Mouse (Mus musculus) liver, embryonic 16.5 days (tissue): Measurements from ENCODE around the gene Barhl1. TPM values are rescaled to one million over a fixed set of nuclear protein-coding genes. Genes with fewer than 3 reads are reported as not detected.

Experiments
- ATAC-seq: fragments of 200-750 bp; cut with Nextera tagmentation; 2 replicates; pipeline ENCODE4 v1.8.0; 2017; ENCODE audit warnings: low read depth, mild to moderate bottlenecking, moderate number of reproducible peaks, moderate library complexity
- H3K27ac ChIP-seq: fragments of 300-500 bp; sonication (generic); 2 replicates; pipeline ENCODE4 v1.5.1; 2014; ENCODE audit warnings: mild to moderate bottlenecking, low read length
- H3K27me3 ChIP-seq: fragments of 300-500 bp; sonication (generic); 2 replicates; pipeline ENCODE4 v1.6.1; 2014; ENCODE audit warnings: low read depth, low read length, mixed read lengths; ENCODE audit not compliant: control insufficient read depth, insufficient read depth
- H3K36me3 ChIP-seq: fragments of 300-500 bp; sonication (generic); 2 replicates; pipeline ENCODE4 v1.6.1; 2014; ENCODE audit warnings: mild to moderate bottlenecking; ENCODE audit not compliant: control insufficient read depth, insufficient read depth
- H3K4me1 ChIP-seq: fragments of 300-500 bp; sonication (generic); 2 replicates; pipeline ENCODE4 v1.6.1; 2014; ENCODE audit warnings: low read depth, low read length, mixed read lengths; ENCODE audit not compliant: control insufficient read depth
- H3K4me2 ChIP-seq: fragments of 300-500 bp; sonication (generic); 2 replicates; pipeline ENCODE4 v1.6.1; 2014; ENCODE audit warnings: low read depth, low read length, mixed read lengths
- H3K4me3 ChIP-seq: fragments of 300-500 bp; sonication (generic); 2 replicates; pipeline ENCODE4 v1.5.1; 2014; ENCODE audit warnings: low read depth, mild to moderate bottlenecking, low read length
- H3K9ac ChIP-seq: fragments of 300-500 bp; sonication (generic); 2 replicates; pipeline ENCODE4 v1.6.1; 2014; ENCODE audit warnings: low read depth, low read length
- H3K9me3 ChIP-seq: fragments of 300-500 bp; sonication (generic); replicated peaks from 2 replicates; pipeline ENCODE4 v1.6.1; 2016; ENCODE audit warnings: low read length; ENCODE audit not compliant: control insufficient read depth
- WGBS: fragments of 180-500 bp; shearing (Covaris S2); extraction: QIAGEN DNeasy Blood & Tissue Kit; methylation state at CpG from one replicate; pipeline ENCODE4 v1.1.7; 2014; ENCODE audit not compliant: insufficient replicate concordance; 5-methylcytosine and 5-hydroxymethylcytosine counted together
- polyA plus RNA-seq: library from polyadenylated mRNA; unstranded; fragments of >200 nt; fragmentation: Nextera tagmentation; extraction: Ambion mirVana; gene quantifications from 2 replicates; pipeline ENCODE4 v1.2.1, GENCODE M21; 2015

Gene Barhl1
- not detected in 2 replicates for polyA plus RNA-seq

DNA sequence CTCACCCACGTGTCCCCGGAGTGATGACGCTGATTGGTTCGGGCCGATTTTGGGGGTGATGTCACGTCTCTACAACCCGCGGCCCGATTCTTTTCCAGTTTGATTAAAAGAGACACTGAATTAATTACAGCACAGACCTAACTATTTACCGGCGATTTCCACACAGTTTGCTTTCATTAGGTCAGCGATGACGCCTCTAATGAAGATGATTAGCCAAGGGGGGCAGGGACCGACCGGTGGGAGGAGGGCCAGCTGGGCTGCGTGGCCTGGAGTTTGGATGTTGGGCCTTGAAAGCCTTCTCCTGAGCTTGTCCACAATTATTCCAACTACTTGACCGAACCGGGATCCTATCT lies at the start of gene Barhl1:
Barhl1 (minus strand) TSS at position 156 of the 353 bp plus-strand sequence.
- peaks cover 93% of the 10 kb centered on the region for H3K27me3 ChIP-seq
- WGBS = 2% methylated on average over 18 of the region's 18 CpGs
- H3K4me2 ChIP-seq = no peak within 1 kb of the TSS
- H3K9me3 ChIP-seq = no peaks in the 10 kb centered on the region
- H3K4me1 ChIP-seq = no peaks in the 10 kb centered on the region; the same call in 1 of the 2 replicates
- no peak within 1 kb of the TSS for H3K9ac ChIP-seq
- no peak within 1 kb of the TSS for H3K27ac ChIP-seq
- ATAC-seq = no peak
- H3K4me3 ChIP-seq = no peak within 1 kb of the TSS
- H3K36me3 ChIP-seq = no peaks in the 10 kb centered on the region

DNA sequence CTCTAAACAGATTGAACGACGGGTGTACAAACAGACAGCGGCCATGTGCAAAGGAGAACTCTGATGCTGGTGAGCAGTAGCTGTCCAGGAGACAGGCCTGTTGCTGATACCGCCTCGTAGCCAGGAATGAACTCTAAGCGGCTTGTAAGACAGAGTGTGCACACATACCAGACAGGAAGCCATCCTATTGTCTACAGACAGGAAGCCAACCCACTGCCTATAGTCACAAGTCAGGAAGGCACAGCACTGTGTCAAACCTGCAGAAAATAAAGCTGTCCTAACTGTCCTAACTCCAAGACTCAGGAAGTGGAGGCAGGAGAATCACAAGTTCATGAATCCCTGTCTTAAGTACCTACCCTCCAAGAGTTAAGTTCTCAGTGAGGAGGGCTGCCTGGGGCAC lies 47.1 kb upstream of the Barhl1 start:
- no peak overlapping the region for H3K4me2 ChIP-seq
- 43% methylated on average over 6 of the region's 6 CpGs for WGBS
- ATAC-seq = no peak
- no peaks in the 10 kb centered on the region for H3K9me3 ChIP-seq
- no peak overlapping the region for H3K9ac ChIP-seq
- no peaks in the 10 kb centered on the region for H3K36me3 ChIP-seq
- no peak overlapping the region for H3K4me3 ChIP-seq
- H3K4me1 ChIP-seq = no peaks in the 10 kb centered on the region
- H3K27ac ChIP-seq = no peak overlapping the region
- no peaks in the 10 kb centered on the region for H3K27me3 ChIP-seq

DNA sequence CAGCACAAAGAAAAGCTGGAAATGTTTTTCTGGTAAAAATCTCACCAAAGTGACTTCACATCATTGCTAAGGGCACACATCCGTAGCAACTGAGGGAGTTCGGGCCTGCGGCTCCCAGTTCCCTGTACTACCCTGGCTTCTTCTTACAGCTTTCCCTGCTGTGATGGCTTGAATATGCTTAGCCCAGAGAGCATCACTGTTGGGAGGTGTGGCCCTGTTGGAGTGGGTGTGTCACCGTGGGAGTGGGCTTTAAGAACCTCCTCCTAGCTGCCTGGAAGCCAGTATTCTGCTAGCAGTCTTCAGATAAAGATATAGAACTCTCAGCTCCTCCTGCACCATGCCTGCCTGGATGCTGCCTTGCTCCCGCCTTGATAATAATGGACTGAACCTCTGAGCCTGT lies 45.2 kb upstream of the Barhl1 start:
- Histone ChIP-seq H3K27me3 (no peaks in the 10 kb centered on the region), H3K9ac (no peak overlapping the region), H3K27ac (no peak overlapping the region), H3K4me2 (no peak overlapping the region), H3K4me3 (no peak overlapping the region), H3K36me3 (no peaks in the 10 kb centered on the region), H3K9me3 (no peaks in the 10 kb centered on the region), H3K4me1 (no peaks in the 10 kb centered on the region)
- 61% methylated on average over 5 of the region's 5 CpGs for WGBS
- ATAC-seq = no peak

DNA sequence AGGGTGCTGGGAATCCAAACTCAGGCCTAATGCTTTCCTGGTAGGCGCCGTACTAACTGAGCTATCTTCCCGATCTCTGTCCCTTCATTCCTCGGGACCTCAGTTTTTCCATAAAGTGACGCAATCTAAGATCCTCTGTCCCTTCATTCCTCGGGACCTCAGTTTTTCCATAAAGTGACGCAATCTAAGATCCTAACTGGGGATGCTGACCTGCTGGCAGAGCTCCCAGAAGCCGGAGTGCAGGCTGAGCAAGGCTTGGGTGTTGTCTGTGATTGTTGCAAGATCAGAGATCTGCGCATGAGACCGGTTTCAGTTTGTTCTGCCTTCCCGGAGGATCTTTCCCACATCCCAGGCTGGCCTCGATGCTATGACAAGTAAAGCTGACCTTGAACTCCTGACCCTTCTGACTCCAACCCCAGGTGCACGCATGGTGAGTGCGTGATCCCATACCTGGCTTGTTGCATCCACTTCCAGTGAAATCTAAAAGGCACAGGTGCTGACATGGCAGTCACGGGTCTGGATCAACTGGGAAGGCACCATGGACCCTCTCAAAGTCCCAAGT lies 44.6 kb upstream of the Barhl1 start:
- no peaks in the 10 kb centered on the region for H3K27me3 ChIP-seq
- H3K9ac ChIP-seq = no peak overlapping the region
- no peaks in the 10 kb centered on the region for H3K4me1 ChIP-seq
- no peak overlapping the region for H3K27ac ChIP-seq
- no peaks in the 10 kb centered on the region for H3K36me3 ChIP-seq
- WGBS = 65% methylated on average over 15 of the region's 15 CpGs
- H3K9me3 ChIP-seq = no peaks in the 10 kb centered on the region
- no peak overlapping the region for H3K4me3 ChIP-seq
- ATAC-seq = no peak
- no peak overlapping the region for H3K4me2 ChIP-seq

DNA sequence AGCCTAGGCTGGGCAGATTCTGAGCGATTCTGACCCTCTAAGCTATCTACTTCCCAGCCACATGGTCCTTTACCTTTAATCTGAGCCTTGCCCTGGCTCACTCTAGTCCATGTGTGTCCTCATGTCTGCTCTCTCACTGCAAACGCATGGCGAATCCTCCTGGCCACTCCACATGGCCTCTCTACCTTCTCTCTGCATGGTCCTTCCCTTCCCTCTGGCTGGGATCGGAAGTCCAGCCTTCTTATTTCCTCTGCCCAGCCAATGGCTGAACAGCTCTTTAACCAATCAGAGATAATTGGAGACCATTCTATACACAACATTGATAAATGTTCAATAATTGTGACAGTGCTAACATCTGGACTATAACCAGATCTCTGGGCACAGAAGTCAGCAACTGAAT lies 40.4 kb upstream of the Barhl1 start:
- no peaks in the 10 kb centered on the region for H3K4me1 ChIP-seq
- H3K27me3 ChIP-seq = no peaks in the 10 kb centered on the region
- H3K36me3 ChIP-seq = no peaks in the 10 kb centered on the region
- no peak overlapping the region for H3K27ac ChIP-seq
- WGBS = 73% methylated on average over 4 of the region's 4 CpGs
- no peak for ATAC-seq
- no peak overlapping the region for H3K4me2 ChIP-seq
- H3K9ac ChIP-seq = no peak overlapping the region
- H3K4me3 ChIP-seq = no peak overlapping the region
- no peaks in the 10 kb centered on the region for H3K9me3 ChIP-seq

DNA sequence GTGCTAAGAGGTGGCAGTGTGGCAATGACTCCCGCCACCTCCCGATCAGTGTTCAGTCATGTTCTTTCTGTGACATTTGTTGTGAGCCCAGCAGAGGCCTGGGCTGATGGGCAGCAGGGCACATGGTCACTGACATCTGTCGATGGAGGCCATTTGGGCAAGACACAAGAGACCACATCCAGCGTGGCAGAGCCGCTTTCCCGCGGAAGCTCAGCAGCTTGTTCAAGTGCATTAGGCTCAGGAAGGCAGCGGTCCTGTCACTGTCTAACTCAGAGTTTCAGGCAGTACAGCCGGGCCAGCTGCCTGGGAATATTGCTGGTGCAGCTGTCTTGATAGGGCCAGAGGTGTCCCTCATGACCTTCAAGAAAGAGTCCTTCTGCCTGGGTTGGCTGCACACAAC lies 38.1 kb upstream of the Barhl1 start:
- ATAC-seq = no peak
- H3K9ac ChIP-seq = no peak overlapping the region
- 82% methylated on average over 9 of the region's 9 CpGs for WGBS

DNA sequence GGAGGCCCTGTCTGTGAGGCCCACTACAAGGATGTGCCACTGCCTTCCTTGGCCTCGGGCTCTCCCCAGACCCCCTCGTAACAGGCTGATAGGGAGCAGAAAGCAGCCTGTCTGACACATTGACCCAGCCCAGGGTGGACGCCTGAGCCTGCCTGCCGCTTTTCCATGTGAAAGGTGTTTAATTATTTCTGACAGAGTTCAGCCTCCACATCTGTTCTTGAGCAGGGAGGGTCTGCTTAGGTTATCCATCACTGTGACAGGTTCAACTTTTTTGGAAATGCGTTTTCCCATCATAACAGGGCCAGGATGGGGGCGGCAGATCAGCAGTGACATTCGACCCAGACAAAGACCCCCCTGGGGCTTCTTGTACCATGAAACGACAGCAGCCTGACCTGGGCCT lies 36.5 kb upstream of the Barhl1 start:
- Histone ChIP-seq H3K4me2 (no peak overlapping the region), H3K4me3 (no peak overlapping the region), H3K9me3 (no peaks in the 10 kb centered on the region), H3K27me3 (no peaks in the 10 kb centered on the region), H3K4me1 (no peaks in the 10 kb centered on the region), H3K9ac (no peak overlapping the region), H3K27ac (no peak overlapping the region), H3K36me3 (no peaks in the 10 kb centered on the region)
- ATAC-seq = no peak
- WGBS = 51% methylated on average over 8 of the region's 8 CpGs

More for the DNA sequence above, 38.1 kb upstream of the Barhl1 start:
- H3K4me2 ChIP-seq = no peak overlapping the region
- no peaks in the 10 kb centered on the region for H3K4me1 ChIP-seq
- no peaks in the 10 kb centered on the region for H3K27me3 ChIP-seq
- H3K9me3 ChIP-seq = no peaks in the 10 kb centered on the region
- no peak overlapping the region for H3K4me3 ChIP-seq
- H3K27ac ChIP-seq = no peak overlapping the region
- no peaks in the 10 kb centered on the region for H3K36me3 ChIP-seq

DNA sequence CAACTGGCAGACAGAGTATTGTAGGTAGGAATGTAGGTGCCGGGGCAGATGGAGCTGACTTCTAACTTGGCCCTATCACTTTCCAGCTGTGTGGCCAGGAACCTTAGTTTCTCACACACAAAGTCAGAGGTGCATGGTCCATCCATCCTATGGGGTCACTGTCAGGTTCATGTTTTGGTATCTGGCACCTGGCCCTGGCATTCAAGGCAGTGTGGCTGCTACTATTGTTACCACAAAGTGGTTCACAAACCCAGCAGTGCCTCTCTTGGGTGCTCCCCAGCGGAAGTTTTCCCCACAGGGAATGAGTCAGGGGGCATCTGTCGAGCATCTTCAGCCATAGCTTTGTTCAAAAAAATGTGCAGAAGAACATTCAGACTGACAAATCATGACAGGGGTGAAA lies 29.8 kb upstream of the Barhl1 start:
- Histone ChIP-seq H3K4me3 (no peak overlapping the region), H3K4me1 (no peaks in the 10 kb centered on the region), H3K27ac (no peak overlapping the region), H3K4me2 (no peak overlapping the region), H3K9me3 (no peaks in the 10 kb centered on the region), H3K9ac (no peak overlapping the region), H3K36me3 (no peaks in the 10 kb centered on the region), H3K27me3 (no peaks in the 10 kb centered on the region)
- WGBS = 61% methylated on average over 3 of the region's 3 CpGs
- ATAC-seq = no peak

DNA sequence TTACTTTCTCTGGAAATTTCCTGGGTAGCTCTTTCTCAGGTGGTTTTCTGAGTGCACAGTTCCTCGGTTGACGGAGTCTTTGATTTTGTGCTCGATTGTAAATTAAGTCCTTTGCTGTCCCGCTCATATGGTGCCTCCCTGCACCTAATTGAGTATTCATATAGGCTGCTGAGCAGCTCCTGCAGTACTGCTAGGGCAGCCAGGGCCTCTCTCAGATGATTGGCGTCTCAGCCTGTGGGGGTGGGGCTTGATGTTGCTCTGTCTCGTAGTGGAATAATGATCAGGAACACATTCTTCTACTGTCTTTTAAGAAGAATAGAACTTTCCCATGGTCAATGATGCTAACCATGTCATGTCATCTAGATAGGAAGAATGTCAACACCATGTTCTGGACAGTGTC lies 28.9 kb upstream of the Barhl1 start:
- WGBS = 57% methylated on average over 6 of the region's 6 CpGs
- Histone ChIP-seq H3K27me3 (no peaks in the 10 kb centered on the region), H3K9ac (no peak overlapping the region), H3K4me2 (no peak overlapping the region), H3K9me3 (no peaks in the 10 kb centered on the region), H3K4me1 (no peaks in the 10 kb centered on the region), H3K4me3 (no peak overlapping the region), H3K36me3 (no peaks in the 10 kb centered on the region), H3K27ac (no peak overlapping the region)
- no peak for ATAC-seq
